Mouse (Mus musculus) naive thymus-derived CD4-positive, alpha-beta T cell, adult 2 months (primary cell): ENCODE data around the gene Mettl25.

Experiments used
- DNase-seq: peaks from one replicate; pipeline ENCODE4 v3.0.0-alpha.2; 2011; ENCODE audit warnings: low read depth

The Mettl25 gene

GRCm38 (mm10) chr10:105840928-105841888 lies at the start of gene Mettl25, which contains the start of gene Ccdc59:
TSS of gene Mettl25 (minus strand) at chr10:105841380.
TSS of gene Ccdc59 (plus strand) at chr10:105841067.
- peak; percentile 97 for DNase-seq

- DNase-seq: no peak
Measured at GRCm38 (mm10) chr10:105867312-105867711, 26.1 kb upstream of the Mettl25 start.

- DNase-seq: no peak
Measured at GRCm38 (mm10) chr10:105851136-105851535, 10.0 kb upstream of the Mettl25 start.

GRCm38 (mm10) chr10:105850286-105850685 lies 9.1 kb upstream of the Mettl25 start:
- no peak for DNase-seq

GRCm38 (mm10) chr10:105842574-105842973 lies 1.4 kb upstream of the Mettl25 start:
- DNase-seq: no peak

GRCm38 (mm10) chr10:105834627-105835228 lies 6.5 kb downstream of the Mettl25 start:
- peak; percentile 66 for DNase-seq

GRCm38 (mm10) chr10:105806259-105807010 lies 34.7 kb downstream of the Mettl25 start:
- DNase-seq: no peak

- no peak for DNase-seq
Measured at GRCm38 (mm10) chr10:105803461-105803860, 37.7 kb downstream of the Mettl25 start.

GRCm38 (mm10) chr10:105802132-105802531 lies 39.0 kb downstream of the Mettl25 start:
- no peak for DNase-seq

GRCm38 (mm10) chr10:105801147-105801546 lies 40.0 kb downstream of the Mettl25 start:
- DNase-seq: no peak

- DNase-seq: no peak
Measured at GRCm38 (mm10) chr10:105797250-105797924, 43.8 kb downstream of the Mettl25 start.

GRCm38 (mm10) chr10:105793776-105794552 lies 47.2 kb downstream of the Mettl25 start:
- DNase-seq: no peak

- no peak for DNase-seq
Measured at GRCm38 (mm10) chr10:105788744-105789486, 52.3 kb downstream of the Mettl25 start.

- no peak for DNase-seq
Measured at GRCm38 (mm10) chr10:105783766-105784165, 57.4 kb downstream of the Mettl25 start.

- DNase-seq: peak; percentile 28
Measured at GRCm38 (mm10) chr10:105774382-105774781, 66.8 kb downstream of the Mettl25 start.

GRCm38 (mm10) chr10:105772821-105773302 lies 68.3 kb downstream of the Mettl25 start:
- no peak for DNase-seq

GRCm38 (mm10) chr10:105763959-105764358 lies 77.2 kb downstream of the Mettl25 start:
- no peak for DNase-seq

- no peak for DNase-seq
Measured at GRCm38 (mm10) chr10:105760460-105760859, 80.7 kb downstream of the Mettl25 start.

- no peak for DNase-seq
Measured at GRCm38 (mm10) chr10:105760046-105760445, 81.1 kb downstream of the Mettl25 start.
